ENCODE assay signal across 12 mouse cellular contexts in the genomic region with DNA sequence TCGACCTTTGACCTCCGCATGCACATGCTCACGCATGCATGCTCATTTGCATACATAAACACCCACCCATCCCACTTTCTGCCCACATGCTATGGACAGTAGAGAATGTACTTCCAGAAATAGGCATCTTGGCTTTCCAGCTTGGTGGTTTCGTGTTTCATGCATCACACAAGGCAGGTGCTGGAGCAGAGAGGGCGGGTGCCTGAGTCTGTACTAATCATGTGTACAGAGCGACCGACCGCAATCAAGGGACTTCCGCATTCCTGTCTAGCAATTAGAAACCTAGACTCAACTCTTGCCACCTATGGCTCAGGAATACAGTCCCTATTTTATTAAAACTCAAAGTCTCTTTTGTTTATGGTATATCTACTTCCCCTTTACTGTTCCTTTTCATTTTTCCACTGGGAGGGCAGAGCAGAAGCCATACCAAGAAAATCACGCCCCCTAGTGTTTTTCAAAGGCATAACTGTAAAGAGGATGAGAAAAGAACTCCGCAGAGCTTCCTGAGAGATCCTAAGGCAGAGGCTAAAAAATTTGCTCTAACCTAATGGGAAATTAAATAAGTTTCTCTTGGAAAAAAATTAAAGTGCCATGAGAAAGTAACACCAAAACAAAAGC. TPM values are rescaled to one million over a fixed set of nuclear protein-coding genes. Genes with fewer than 3 reads are reported as not detected.
DNase-seq lines count a peak whose midpoint lies in the region; ATAC-seq and TF ChIP-seq lines count a peak whose summit lies in the region.
"Had no signal": no experiment of that assay in that cellular context is flagged by ENCODE, and none has a peak within 500 bp of the region (broad histone marks: within the 10 kb centered on the region; RNA-seq: fewer than 3 reads in every experiment).

No protein-coding gene starts in this region.

- no peak overlapping the region for H3K4me3 ChIP-seq in CH12.LX (replicated peaks in 1 of 3; ENCODE audit: low read depth in 2 of 3, low read length in 2 of 3, poor library complexity in 1 of 3)
- no peak overlapping the region for H3K4me3 ChIP-seq in intestine, embryonic 14.5 days (ENCODE audit: low read depth, low read length)
- H3K4me3 ChIP-seq in forebrain, postnatal 0 days (ENCODE audit: low read depth, low read length): no peak overlapping the region
- H3K4me3 ChIP-seq: heart, embryonic 12.5 days; limb, embryonic 15.5 days had no signal

- no peak for TF ChIP-seq RAD21 in CH12.LX (IDR thresholded peaks at IDR 0.05; ENCODE audit: low read depth, low read length)

- TF ChIP-seq CTCF in CH12.LX (conservative IDR thresholded peaks at IDR 0.05 in 1 of 2, IDR thresholded peaks at IDR 0.05 in 1 of 2; ENCODE audit: low read depth in 2 of 2, low read length in 2 of 2): peak; percentile 15 to 45; a peak in 2 of 4 replicates
- TF ChIP-seq CTCF in forebrain, postnatal 0 days (IDR thresholded peaks at IDR 0.05; ENCODE audit: low read depth): no peak

- TF ChIP-seq EP300 in CH12.LX (IDR thresholded peaks at IDR 0.05; ENCODE audit: low read length): no peak

- H3K27ac ChIP-seq in CH12.LX (ENCODE audit: insufficient read depth, low read depth): no peak overlapping the region
- no peak overlapping the region for H3K27ac ChIP-seq in intestine, embryonic 14.5 days (ENCODE audit: low read depth)
- H3K27ac ChIP-seq in forebrain, postnatal 0 days (ENCODE audit: low read depth, low read length): no peak overlapping the region
- H3K27ac ChIP-seq: limb, embryonic 15.5 days had no signal

- no peaks in the 10 kb centered on the region for H3K79me2 ChIP-seq in CH12.LX (replicated peaks; ENCODE audit: control insufficient read depth, extremely low read depth, insufficient read depth, poor library complexity, severe bottlenecking)

- intact Hi-C loops in gastrocnemius, postnatal 36 days (cut with DNase I): no loop called here

- 0 out of 2 replicates have a peak, but pooled peaks have one; percentile 55 for ATAC-seq in intestine, embryonic 14.5 days (replicated peaks; ENCODE audit: low FRiP score, low TSS enrichment, low read depth)
- no peak for ATAC-seq in forebrain, postnatal 0 days

- no peaks in the 10 kb centered on the region for H3K36me3 ChIP-seq in CH12.LX (replicated peaks in 1 of 2; ENCODE audit: control insufficient read depth in 1 of 2, insufficient read depth in 1 of 2, low read length in 1 of 2)
- no peaks in the 10 kb centered on the region for H3K36me3 ChIP-seq in intestine, embryonic 14.5 days (ENCODE audit: control insufficient read depth, insufficient read depth, low read length)
- no peaks in the 10 kb centered on the region for H3K36me3 ChIP-seq in forebrain, postnatal 0 days (ENCODE audit: insufficient read depth)
- H3K36me3 ChIP-seq: heart, embryonic 12.5 days; limb, embryonic 15.5 days had no signal

- H3K9ac ChIP-seq in CH12.LX (ENCODE audit: insufficient read depth, low read depth): no peak overlapping the region
- no peak overlapping the region for H3K9ac ChIP-seq in intestine, embryonic 14.5 days (ENCODE audit: low read length)
- no peak overlapping the region for H3K9ac ChIP-seq in forebrain, postnatal 0 days
- H3K9ac ChIP-seq: heart, embryonic 12.5 days; limb, embryonic 15.5 days had no signal

- in situ Hi-C loops in CH12.LX (cut with MboI; ENCODE audit: low pct_ligation_motif_present, low pct_unique_long_range_greater_than_20kb, low sequenced_read_pairs): no loop called here

- 0 out of 2 replicates have a peak overlapping the region, but pooled peaks have one; percentile 45 for H3K4me2 ChIP-seq in CH12.LX (ENCODE audit: insufficient read depth, low read depth, poor library complexity, severe bottlenecking)
- no peak overlapping the region for H3K4me2 ChIP-seq in intestine, embryonic 14.5 days (ENCODE audit: low read length)
- H3K4me2 ChIP-seq in forebrain, postnatal 0 days (ENCODE audit: low read depth): no peak overlapping the region
- H3K4me2 ChIP-seq: heart, embryonic 12.5 days; limb, embryonic 15.5 days had no signal

- 67% methylated on average over 11 of the region's 11 CpGs for WGBS in intestine, embryonic 14.5 days
- WGBS in forebrain, postnatal 0 days: 81% methylated on average over 11 of the region's 11 CpGs

- H3K9me3 ChIP-seq in CH12.LX (replicated peaks; ENCODE audit: low read length): no peaks in the 10 kb centered on the region
- no peaks in the 10 kb centered on the region for H3K9me3 ChIP-seq in intestine, embryonic 14.5 days (ENCODE audit: control insufficient read depth, low read length)
- no peaks in the 10 kb centered on the region for H3K9me3 ChIP-seq in forebrain, postnatal 0 days (ENCODE audit: low read length)
- H3K9me3 ChIP-seq: limb, embryonic 15.5 days had no signal

- no peak for TF ChIP-seq POLR2A in CH12.LX (IDR thresholded peaks at IDR 0.05; ENCODE audit: low read depth, low read length)

- peak; percentile 22 to 47 for DNase-seq in gastrocnemius, adult 8-10 months (ENCODE audit: low spot score in 2 of 2)
- DNase-seq in gastrocnemius, postnatal 36 days: no peak
- DNase-seq in CH12.LX (ENCODE audit: extremely low read depth): peak; percentile 22
- DNase-seq in intestine, embryonic 14.5 days (ENCODE audit: low spot score): no peak
- DNase-seq in lung, postnatal 36 days: peak; percentile 78
- DNase-seq in spleen, postnatal 10 days (ENCODE audit: low spot score in 2 of 2): no peak
- no peak for DNase-seq in layer of hippocampus, adult 11-12 months (ENCODE audit: low spot score)
- DNase-seq in forebrain, postnatal 0 days: no peak
- DNase-seq: cerebellum, adult 11-12 months; midbrain, embryonic 14.5 days had no signal

- dilution Hi-C loops in CH12.LX (cut with MboI; ENCODE audit: extremely low pct_ligation_motif_present, extremely low pct_unique_long_range_greater_than_20kb, low sequenced_read_pairs): no loop called here

- H3K4me1 ChIP-seq in CH12.LX (ENCODE audit: control insufficient read depth in 1 of 2, insufficient read depth in 2 of 2): peaks cover 3% of the 10 kb centered on the region in 2 experiments; a peak in 2 of 4 replicates
- no peaks in the 10 kb centered on the region for H3K4me1 ChIP-seq in intestine, embryonic 14.5 days (replicated peaks; ENCODE audit: control insufficient read depth, insufficient read depth, low read length)
- no peaks in the 10 kb centered on the region for H3K4me1 ChIP-seq in forebrain, postnatal 0 days (ENCODE audit: insufficient read depth)

- H3K27me3 ChIP-seq in CH12.LX (replicated peaks): peaks cover 5% of the 10 kb centered on the region
- H3K27me3 ChIP-seq in intestine, embryonic 14.5 days (replicated peaks; ENCODE audit: control insufficient read depth, insufficient read depth, low read length): no peaks in the 10 kb centered on the region
- H3K27me3 ChIP-seq in forebrain, postnatal 0 days (ENCODE audit: insufficient read depth, low read length): no peaks in the 10 kb centered on the region
- H3K27me3 ChIP-seq: heart, embryonic 12.5 days; limb, embryonic 15.5 days had no signal

TF ChIP-seq in CH12.LX, 34 proteins besides CTCF, POLR2A, EP300 and RAD21:
- TF ChIP-seq JUND (conservative IDR thresholded peaks at IDR 0.05; ENCODE audit: low read depth, low read length): no peak
- TF ChIP-seq MAFK (IDR thresholded peaks at IDR 0.05; ENCODE audit: insufficient replicate concordance, low read length): no peak
- TF ChIP-seq TBP (conservative IDR thresholded peaks at IDR 0.05; ENCODE audit: low read depth, low read length): no peak
- peak; percentile 32 for TF ChIP-seq ELF1 (IDR thresholded peaks at IDR 0.05; ENCODE audit: low read depth, low read length)
- TF ChIP-seq ZMIZ1 (IDR thresholded peaks at IDR 0.05; ENCODE audit: low read depth, low read length): no peak
- TF ChIP-seq SMC3 (IDR thresholded peaks at IDR 0.05; ENCODE audit: low read depth, low read length): no peak
- TF ChIP-seq BHLHE40 (IDR thresholded peaks at IDR 0.05; ENCODE audit: low read depth, low read length): peak; percentile 26; the same call in 1 of the 2 replicates
- no peak for TF ChIP-seq MAZ (IDR thresholded peaks at IDR 0.05; ENCODE audit: low read depth, low read length)
- no peak for TF ChIP-seq CHD2 (IDR thresholded peaks at IDR 0.05; ENCODE audit: low read length)
- no peak for TF ChIP-seq NELFE (IDR thresholded peaks at IDR 0.05; ENCODE audit: low read depth, low read length)
- TF ChIP-seq MAX (IDR thresholded peaks at IDR 0.05; ENCODE audit: low read length): no peak
- TF ChIP-seq PAX5 (IDR thresholded peaks at IDR 0.05; ENCODE audit: low read length): no peak

RNA-seq across cellular contexts. Expression of a gene that starts 22.5 kb away (rescaled TPM):
- 100 to 1,000 TPM; 113 to 139 (median 130) TPM for total RNA-seq in gastrocnemius, adult 8-10 months (2022)
- total RNA-seq in gastrocnemius, postnatal 36 days (2021): 100 to 1,000 TPM; 138 to 144 TPM
- total RNA-seq in CH12.LX (2012; rRNA removed) (not detected in 2 replicates), CH12.LX (2014; rRNA removed) (not detected in 2 replicates)
- not detected in 2 replicates for polyA plus RNA-seq in CH12.LX (2012; ENCODE audit: insufficient read length, low read depth)
- 9.7 and 10.5 TPM in 2 replicates for polyA plus RNA-seq in intestine, embryonic 14.5 days (2014; fragmentation: Nextera tagmentation; extraction: Ambion mirVana)
- total RNA-seq in forebrain, postnatal 0 days (2014; rRNA removed): 1.00 and 1.4 TPM in 2 replicates
- 0.25 and 0.35 TPM in 2 replicates for polyA plus RNA-seq in forebrain, postnatal 0 days (2015; fragmentation: Nextera tagmentation; extraction: Ambion mirVana)

Comparison
In these comparisons a context has a peak if more than half of its experiments do, and no peak if none do; other contexts are left out.
1. DNase-seq: peak in gastrocnemius, adult 8-10 months (2 of 2), CH12.LX (single experiment) and lung, postnatal 36 days (single experiment); none in gastrocnemius, postnatal 36 days (0 of 2), intestine, embryonic 14.5 days (single experiment), spleen, postnatal 10 days (0 of 2), layer of hippocampus, adult 11-12 months (single experiment) and forebrain, postnatal 0 days (single experiment).
2. RNA of a gene that starts 22.5 kb away (total RNA-seq): 138 to 144 TPM in gastrocnemius, postnatal 36 days and 113 to 139 TPM in gastrocnemius, adult 8-10 months; 1.00 to 1.4 TPM in forebrain, postnatal 0 days and not detected in CH12.LX; every median in the first group is over 10 times any median in the second.